Mouse (Mus musculus): ENCODE measurements around the gene Cdk5rap2. TPM values are rescaled to one million over a fixed set of nuclear protein-coding genes. Genes with fewer than 3 reads are reported as not detected.

The Cdk5rap2 gene
- polyA plus RNA-seq, 1 experiment: 73.1 TPM

- Histone ChIP-seq H3K36me3 (ENCODE audit: control insufficient read depth, insufficient read depth, low read length) (peaks cover 3% of the 10 kb centered on the region), H3K27me3 (ENCODE audit: control insufficient read depth, insufficient read depth, low read length) (no peaks in the 10 kb centered on the region), H3K27ac (ENCODE audit: control insufficient read depth, insufficient read depth, low read depth, low read length) (no peak overlapping the region), H3K4me1 (ENCODE audit: control insufficient read depth, insufficient read depth, low read length) (no peaks in the 10 kb centered on the region), H3K4me3 (ENCODE audit: control insufficient read depth, low read depth, low read length) (no peak overlapping the region)
- TF ChIP-seq CTCF (IDR thresholded peaks at IDR 0.05; ENCODE audit: control insufficient read depth, insufficient read depth, insufficient replicate concordance, low read depth, low read length) (no peak), POLR2A (IDR thresholded peaks at IDR 0.05; ENCODE audit: control insufficient read depth, low read depth, low read length) (no peak)
Measured at GRCm38 (mm10) chr4:70251782-70252181, 158.5 kb downstream of the Cdk5rap2 start.

DNA sequence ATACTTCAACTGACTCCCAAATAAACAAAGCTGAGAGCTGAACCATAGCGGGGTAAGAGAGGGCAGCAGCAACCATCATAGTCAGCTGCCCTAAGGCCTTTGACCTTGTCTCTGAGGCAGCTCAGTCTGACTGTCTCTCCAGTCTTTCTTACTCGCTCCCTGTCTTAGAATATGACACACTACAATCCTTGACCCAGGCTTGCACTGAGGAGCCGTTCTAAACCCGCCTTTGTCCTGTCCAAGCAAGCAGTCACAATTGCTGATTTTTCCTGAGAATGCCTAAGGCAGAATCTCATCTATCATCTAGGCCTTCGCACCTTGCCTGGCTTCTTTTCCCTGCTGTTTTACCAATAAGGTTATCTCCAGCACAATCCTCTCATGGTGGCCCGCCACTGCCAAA, 164.5 kb downstream of the Cdk5rap2 start:
- Histone ChIP-seq H3K4me1 (ENCODE audit: control insufficient read depth, insufficient read depth, low read length) (no peaks in the 10 kb centered on the region), H3K36me3 (ENCODE audit: control insufficient read depth, insufficient read depth, low read length) (peaks cover 6% of the 10 kb centered on the region), H3K4me3 (ENCODE audit: control insufficient read depth, low read depth, low read length) (no peak overlapping the region), H3K27me3 (ENCODE audit: control insufficient read depth, insufficient read depth, low read length) (no peaks in the 10 kb centered on the region), H3K27ac (ENCODE audit: control insufficient read depth, insufficient read depth, low read depth, low read length) (no peak overlapping the region)
- TF ChIP-seq CTCF (IDR thresholded peaks at IDR 0.05; ENCODE audit: control insufficient read depth, insufficient read depth, insufficient replicate concordance, low read depth, low read length) (no peak), POLR2A (IDR thresholded peaks at IDR 0.05; ENCODE audit: control insufficient read depth, low read depth, low read length) (no peak)

GRCm38 (mm10) chr4:70243561-70244120, 166.6 kb downstream of the Cdk5rap2 start:
- Histone ChIP-seq H3K4me1 (ENCODE audit: control insufficient read depth, insufficient read depth, low read length) (no peaks in the 10 kb centered on the region), H3K4me3 (ENCODE audit: control insufficient read depth, low read depth, low read length) (no peak overlapping the region), H3K36me3 (ENCODE audit: control insufficient read depth, insufficient read depth, low read length) (peaks cover 4% of the 10 kb centered on the region), H3K27me3 (ENCODE audit: control insufficient read depth, insufficient read depth, low read length) (no peaks in the 10 kb centered on the region), H3K27ac (ENCODE audit: control insufficient read depth, insufficient read depth, low read depth, low read length) (peak overlapping the region; percentile 58)
- no peak for TF ChIP-seq POLR2A (IDR thresholded peaks at IDR 0.05; ENCODE audit: control insufficient read depth, low read depth, low read length)
- no peak for TF ChIP-seq CTCF (IDR thresholded peaks at IDR 0.05; ENCODE audit: control insufficient read depth, insufficient read depth, insufficient replicate concordance, low read depth, low read length)

DNA sequence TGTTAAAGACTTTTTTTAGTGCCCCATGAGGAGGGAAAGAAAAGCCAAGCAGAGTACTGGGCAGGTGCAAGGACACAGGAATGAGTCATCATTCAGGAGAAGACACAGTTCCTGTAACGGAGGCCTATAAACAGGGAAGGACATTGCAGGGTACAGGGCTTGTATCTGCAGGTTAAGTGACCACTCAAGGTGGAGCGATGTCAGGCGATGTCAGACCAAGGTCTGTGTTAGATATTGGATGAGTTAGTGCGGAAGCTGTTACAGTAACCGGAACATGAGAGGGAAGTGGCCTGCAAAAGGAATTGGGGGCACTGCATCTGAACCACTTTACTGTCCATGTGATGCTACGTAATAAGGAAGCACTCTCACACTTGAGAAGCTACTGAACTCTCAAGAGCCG, 170.5 kb downstream of the Cdk5rap2 start:
- peaks cover 9% of the 10 kb centered on the region for H3K36me3 ChIP-seq (ENCODE audit: control insufficient read depth, insufficient read depth, low read length)

DNA sequence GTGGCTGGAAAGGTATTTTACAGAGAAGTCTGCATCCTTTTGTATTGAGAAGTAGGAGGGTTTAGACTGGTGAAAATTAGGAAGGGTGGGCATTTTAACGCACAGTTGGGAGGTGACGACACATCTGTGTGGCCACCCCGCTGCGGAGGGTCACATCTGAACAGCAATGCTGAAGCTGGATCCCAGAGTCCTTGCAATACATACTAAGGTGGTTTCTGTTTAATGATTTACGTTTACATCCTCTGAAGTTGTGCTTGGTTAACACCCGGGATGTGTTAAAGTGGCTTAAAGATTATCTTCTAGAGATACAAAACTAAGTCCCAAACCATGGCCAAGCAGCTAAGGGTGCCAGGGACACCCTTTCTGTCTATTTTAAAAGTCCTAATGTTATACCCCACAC, 171.4 kb downstream of the Cdk5rap2 start:
- Histone ChIP-seq H3K27me3 (ENCODE audit: control insufficient read depth, insufficient read depth, low read length) (no peaks in the 10 kb centered on the region), H3K36me3 (ENCODE audit: control insufficient read depth, insufficient read depth, low read length) (peaks cover 7% of the 10 kb centered on the region), H3K4me3 (ENCODE audit: control insufficient read depth, low read depth, low read length) (no peak overlapping the region), H3K4me1 (ENCODE audit: control insufficient read depth, insufficient read depth, low read length) (no peaks in the 10 kb centered on the region), H3K27ac (ENCODE audit: control insufficient read depth, insufficient read depth, low read depth, low read length) (no peak overlapping the region)
- no peak for TF ChIP-seq CTCF (IDR thresholded peaks at IDR 0.05; ENCODE audit: control insufficient read depth, insufficient read depth, insufficient replicate concordance, low read depth, low read length)
- no peak for TF ChIP-seq POLR2A (IDR thresholded peaks at IDR 0.05; ENCODE audit: control insufficient read depth, low read depth, low read length)

More for the DNA sequence above, 170.5 kb downstream of the Cdk5rap2 start:
- TF ChIP-seq CTCF (IDR thresholded peaks at IDR 0.05; ENCODE audit: control insufficient read depth, insufficient read depth, insufficient replicate concordance, low read depth, low read length) (no peak), POLR2A (IDR thresholded peaks at IDR 0.05; ENCODE audit: control insufficient read depth, low read depth, low read length) (no peak)
- Histone ChIP-seq H3K4me3 (ENCODE audit: control insufficient read depth, low read depth, low read length) (no peak overlapping the region), H3K27ac (ENCODE audit: control insufficient read depth, insufficient read depth, low read depth, low read length) (no peak overlapping the region), H3K4me1 (ENCODE audit: control insufficient read depth, insufficient read depth, low read length) (no peaks in the 10 kb centered on the region), H3K27me3 (ENCODE audit: control insufficient read depth, insufficient read depth, low read length) (no peaks in the 10 kb centered on the region)

- no peak overlapping the region for H3K4me3 ChIP-seq (ENCODE audit: control insufficient read depth, low read depth, low read length)
- no peaks in the 10 kb centered on the region for H3K27me3 ChIP-seq (ENCODE audit: control insufficient read depth, insufficient read depth, low read length)
- H3K27ac ChIP-seq (ENCODE audit: control insufficient read depth, insufficient read depth, low read depth, low read length): no peak overlapping the region
- no peak for TF ChIP-seq CTCF (IDR thresholded peaks at IDR 0.05; ENCODE audit: control insufficient read depth, insufficient read depth, insufficient replicate concordance, low read depth, low read length)
- TF ChIP-seq POLR2A (IDR thresholded peaks at IDR 0.05; ENCODE audit: control insufficient read depth, low read depth, low read length): no peak
- peaks cover 2% of the 10 kb centered on the region; the same call in 1 of the 2 replicates for H3K36me3 ChIP-seq (ENCODE audit: control insufficient read depth, insufficient read depth, low read length)
- no peaks in the 10 kb centered on the region for H3K4me1 ChIP-seq (ENCODE audit: control insufficient read depth, insufficient read depth, low read length)
Measured at GRCm38 (mm10) chr4:70232383-70232782, 177.9 kb downstream of the Cdk5rap2 start.

DNA sequence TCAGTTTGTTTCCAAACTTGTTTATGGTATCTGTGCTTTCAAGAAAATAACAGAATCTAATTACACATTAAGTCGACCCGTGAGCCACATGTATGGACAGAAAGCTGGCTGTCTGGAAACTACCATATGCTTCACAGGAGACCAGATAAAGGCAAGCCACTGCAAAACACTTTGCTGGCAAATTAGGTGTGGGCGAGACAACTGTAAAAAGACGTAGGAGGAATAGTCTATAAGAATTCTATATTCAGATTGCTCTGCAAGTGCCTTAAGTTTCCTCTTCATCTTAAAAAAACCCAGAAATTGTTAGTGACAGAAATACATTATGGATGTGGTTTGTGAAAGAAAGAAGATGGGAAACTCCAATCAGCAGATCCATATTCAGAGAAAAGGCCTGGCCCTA, 180.4 kb downstream of the Cdk5rap2 start:
- H3K27ac ChIP-seq (ENCODE audit: control insufficient read depth, insufficient read depth, low read depth, low read length): no peak overlapping the region
- no peaks in the 10 kb centered on the region for H3K27me3 ChIP-seq (ENCODE audit: control insufficient read depth, insufficient read depth, low read length)
- no peaks in the 10 kb centered on the region; the same call in none of the 2 replicates for H3K36me3 ChIP-seq (ENCODE audit: control insufficient read depth, insufficient read depth, low read length)
- no peaks in the 10 kb centered on the region for H3K4me1 ChIP-seq (ENCODE audit: control insufficient read depth, insufficient read depth, low read length)
- H3K4me3 ChIP-seq (ENCODE audit: control insufficient read depth, low read depth, low read length): no peak overlapping the region
- no peak for TF ChIP-seq CTCF (IDR thresholded peaks at IDR 0.05; ENCODE audit: control insufficient read depth, insufficient read depth, insufficient replicate concordance, low read depth, low read length)
- no peak for TF ChIP-seq POLR2A (IDR thresholded peaks at IDR 0.05; ENCODE audit: control insufficient read depth, low read depth, low read length)
